In genomic region chr1:132628599-132628998, GRCm38 (mm10) we compare ENCODE assay signal across 22 mouse cellular contexts.
"Had no signal": no experiment of that assay in that cellular context is flagged by ENCODE, and none has a peak within 500 bp of the region (broad histone marks: within the 10 kb centered on the region; RNA-seq: fewer than 3 reads in every experiment).

No protein-coding gene starts in this region.

- H3K27ac ChIP-seq: heart, embryonic 10.5 days; hindbrain, embryonic 14.5 days; kidney, embryonic 15.5 days; kidney, postnatal 0 days; limb, embryonic 13.5 days; limb, embryonic 15.5 days; liver, embryonic 12.5 days; liver, embryonic 14.5 days had no signal

- H3K4me3 ChIP-seq: heart, embryonic 10.5 days; heart, embryonic 12.5 days; kidney, embryonic 15.5 days; limb, embryonic 13.5 days; limb, embryonic 15.5 days; liver, embryonic 12.5 days had no signal

- DNase-seq: gastrocnemius, postnatal 10 days; gastrocnemius, postnatal 36 days; heart, adult 11 months; heart, postnatal 14 days; heart, postnatal 36 days; kidney, adult 11 months; kidney, adult 2 months; kidney, adult 9 months; kidney, postnatal 14 days; kidney, postnatal 36 days; layer of hippocampus, adult 9-11 months; layer of hippocampus, postnatal 36 days; lung, adult 18-20 months had no signal

- H3K27me3 ChIP-seq: kidney, embryonic 15.5 days; limb, embryonic 15.5 days had no signal

- H3K4me1 ChIP-seq: liver, embryonic 12.5 days had no signal
